Mouse (Mus musculus) heart, adult 2 months (tissue): ENCODE data around the gene Vsig10.

ENCODE experiments used
- CTCF ChIP-seq: fragments of 200-600 bp; IDR thresholded peaks from 2 replicates; pipeline ENCODE4 v1.8.1; 2022; ENCODE audit warnings: antibody characterized with exemption, mild to moderate bottlenecking, moderate library complexity
- EP300 ChIP-seq: fragments of 200-500 bp; IDR thresholded peaks from 2 replicates; pipeline ENCODE4 v1.6.1; 2011; ENCODE audit warnings: low read depth, low read length, control low read depth; ENCODE audit not compliant: insufficient read depth
- POLR2A ChIP-seq: fragments of 200-500 bp; IDR thresholded peaks from 2 replicates; pipeline ENCODE4 v1.6.1; 2011; ENCODE audit warnings: mild to moderate bottlenecking, low read depth, low read length, control low read depth; ENCODE audit not compliant: insufficient read depth

DNA sequence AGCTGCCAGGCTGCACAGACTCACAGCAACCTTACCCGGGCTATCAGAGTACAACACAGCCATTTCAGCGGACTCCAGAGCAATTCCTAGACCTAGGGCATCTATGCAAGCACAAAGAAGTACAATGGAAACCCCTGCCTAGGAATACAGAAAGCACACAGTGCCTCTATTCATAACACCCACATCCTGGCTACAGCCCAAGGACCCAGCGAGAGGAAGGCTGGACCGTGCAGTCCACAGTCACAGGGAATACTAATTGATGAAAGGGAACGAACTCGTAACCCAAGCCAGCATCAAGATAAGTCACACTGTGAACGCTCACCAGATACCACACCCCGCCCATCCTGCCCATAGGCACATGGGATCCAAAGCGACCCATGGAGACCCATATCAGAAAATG, 34.9 kb upstream of the Vsig10 start:
- no peak for TF ChIP-seq EP300
- TF ChIP-seq CTCF = no peak
- TF ChIP-seq POLR2A = no peak
